Mouse (Mus musculus) hindbrain, embryonic 15.5 days (tissue): ENCODE measurements around the gene Socs1. TPM values are rescaled to one million over a fixed set of nuclear protein-coding genes. Genes with fewer than 3 reads are reported as not detected.

Source experiments
- ATAC-seq: fragments of 200-750 bp; cut with Nextera tagmentation; 2 replicates; pipeline ENCODE4 v1.8.0; 2017; ENCODE audit warnings: low read depth, moderate number of reproducible peaks, moderate TSS enrichment; ENCODE audit not compliant: low FRiP score
- H3K27ac ChIP-seq: fragments of 300-500 bp; sonication (generic); replicated peaks from 2 replicates; pipeline ENCODE4 v1.5.1; 2015; ENCODE audit warnings: mild to moderate bottlenecking, inconsistent platforms
- H3K27me3 ChIP-seq: fragments of 300-500 bp; sonication (generic); 2 replicates; pipeline ENCODE4 v1.6.1; 2015; ENCODE audit warnings: control low read depth, inconsistent platforms
- H3K36me3 ChIP-seq: fragments of 300-500 bp; sonication (generic); 2 replicates; pipeline ENCODE4 v1.6.1; 2015; ENCODE audit warnings: control low read depth, inconsistent platforms
- H3K4me1 ChIP-seq: fragments of 300-500 bp; sonication (generic); replicated peaks from 2 replicates; pipeline ENCODE4 v1.6.1; 2015; ENCODE audit warnings: control low read depth, inconsistent platforms
- H3K4me2 ChIP-seq: fragments of 300-500 bp; sonication (generic); 2 replicates; pipeline ENCODE4 v1.6.1; 2015; ENCODE audit warnings: moderate library complexity, mild to moderate bottlenecking, inconsistent platforms
- H3K4me3 ChIP-seq: fragments of 300-500 bp; sonication (generic); 2 replicates; pipeline ENCODE4 v1.5.1; 2015; ENCODE audit warnings: mild to moderate bottlenecking, inconsistent platforms
- H3K9ac ChIP-seq: fragments of 300-500 bp; sonication (generic); 2 replicates; pipeline ENCODE4 v1.6.1; 2015; ENCODE audit warnings: inconsistent platforms
- H3K9me3 ChIP-seq: fragments of 300-500 bp; sonication (generic); 2 replicates; pipeline ENCODE4 v1.6.1; 2016; ENCODE audit warnings: control low read depth, inconsistent platforms
- WGBS: fragments of 180-500 bp; shearing (Covaris S2); methylation state at CpG from one replicate; pipeline ENCODE4 v1.1.7; 2015; 5-methylcytosine and 5-hydroxymethylcytosine counted together
- polyA plus RNA-seq: library from polyadenylated mRNA; unstranded; fragments of >200 nt; fragmentation: Nextera tagmentation; extraction: Ambion mirVana; gene quantifications from 2 replicates; pipeline ENCODE4 v1.2.1, GENCODE M21; 2015

Socs1 gene
- polyA plus RNA-seq, 1 experiment from 2014 or later = 5.4 TPM

DNA sequence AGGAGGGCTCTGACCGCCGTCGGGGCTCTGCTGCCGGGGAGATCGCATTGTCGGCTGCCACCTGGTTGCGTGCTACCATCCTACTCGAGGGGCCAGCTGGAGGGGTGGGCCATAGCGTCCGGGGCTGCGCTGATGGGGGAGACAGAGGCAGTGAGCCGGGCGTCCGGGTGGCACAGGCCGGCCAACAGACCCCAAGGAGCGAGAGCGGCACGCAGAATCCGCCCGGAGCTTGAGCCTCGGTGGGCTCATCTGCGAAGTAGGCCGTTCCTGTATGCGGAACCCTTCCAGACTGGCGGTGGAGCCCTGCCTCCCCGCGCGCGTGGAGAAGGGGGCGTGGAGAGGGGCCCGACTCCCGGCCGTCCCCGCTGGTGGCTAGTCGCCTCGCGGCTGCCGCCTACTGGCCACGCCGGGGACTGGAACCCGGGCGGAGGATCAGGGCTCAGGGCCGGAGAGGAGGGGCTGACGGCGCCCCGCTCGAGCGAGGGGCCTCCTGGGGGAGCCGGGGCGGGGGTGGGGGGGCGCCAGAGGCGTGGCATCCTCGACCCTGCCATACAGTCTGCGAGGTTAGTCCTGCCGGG, 454 bp downstream of the Socs1 start:
- no peaks in the 10 kb centered on the region for H3K9me3 ChIP-seq
- ATAC-seq = peak; percentile 90
- H3K4me3 ChIP-seq = peak overlapping the region; percentile 70
- under 1% methylated on average over 54 of the region's 55 CpGs for WGBS
- H3K27me3 ChIP-seq = no peaks in the 10 kb centered on the region
- H3K4me2 ChIP-seq = peak overlapping the region; percentile 90
- H3K9ac ChIP-seq = peak overlapping the region; percentile 51
- H3K27ac ChIP-seq = peak overlapping the region; percentile 95
- no peaks in the 10 kb centered on the region for H3K36me3 ChIP-seq
- peaks cover 28% of the 10 kb centered on the region for H3K4me1 ChIP-seq

DNA sequence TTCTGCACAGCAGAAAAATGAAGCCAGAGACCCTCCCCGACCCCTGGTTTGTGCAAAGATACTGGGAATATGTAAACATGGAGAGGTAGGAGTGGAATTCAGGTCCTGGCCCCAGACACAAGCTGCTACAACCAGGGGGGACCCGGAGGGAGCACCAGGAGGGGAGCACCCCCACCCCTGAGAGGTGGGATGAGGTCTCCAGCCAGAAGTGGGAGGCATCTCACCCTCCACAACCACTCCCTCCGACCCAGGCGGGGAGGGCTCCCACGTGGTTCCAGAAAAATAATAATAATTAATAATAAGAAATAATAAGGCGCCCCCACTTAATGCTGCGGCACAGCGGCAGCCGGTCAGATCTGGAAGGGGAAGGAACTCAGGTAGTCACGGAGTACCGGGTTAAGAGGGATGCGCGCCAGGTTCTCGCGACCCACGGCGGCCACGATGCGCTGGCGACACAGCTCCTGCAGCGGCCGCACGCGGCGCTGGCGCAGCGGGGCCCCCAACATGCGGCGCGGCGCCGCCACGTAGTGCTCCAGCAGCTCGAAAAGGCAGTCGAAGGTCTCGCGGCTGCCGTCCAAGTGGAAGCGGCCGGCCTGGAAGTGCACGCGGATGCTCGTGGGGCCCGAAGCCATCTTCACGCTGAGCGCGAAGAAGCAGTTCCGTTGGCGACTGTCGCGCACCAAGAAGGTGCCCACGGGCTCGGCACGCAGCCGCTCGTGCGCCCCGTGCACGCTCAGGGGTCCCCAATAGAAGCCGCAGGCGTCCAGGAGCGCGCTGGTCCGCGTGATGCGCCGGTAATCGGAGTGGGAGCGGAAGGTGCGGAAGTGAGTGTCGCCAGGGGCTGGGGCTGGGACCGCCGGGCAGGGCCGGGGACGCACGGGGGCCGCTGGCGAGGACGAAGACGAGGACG, 1.2 kb downstream of the Socs1 start:
- 3% methylated on average over 81 of the region's 81 CpGs for WGBS
- peaks cover 28% of the 10 kb centered on the region for H3K4me1 ChIP-seq
- no peaks in the 10 kb centered on the region for H3K27me3 ChIP-seq
- H3K9ac ChIP-seq = peak overlapping the region; percentile 51
- peak overlapping the region; percentile 95 for H3K27ac ChIP-seq
- peak overlapping the region; percentile 70 for H3K4me3 ChIP-seq
- ATAC-seq = no peak
- no peaks in the 10 kb centered on the region for H3K36me3 ChIP-seq
- H3K4me2 ChIP-seq = peak overlapping the region; percentile 90
- no peaks in the 10 kb centered on the region for H3K9me3 ChIP-seq

DNA sequence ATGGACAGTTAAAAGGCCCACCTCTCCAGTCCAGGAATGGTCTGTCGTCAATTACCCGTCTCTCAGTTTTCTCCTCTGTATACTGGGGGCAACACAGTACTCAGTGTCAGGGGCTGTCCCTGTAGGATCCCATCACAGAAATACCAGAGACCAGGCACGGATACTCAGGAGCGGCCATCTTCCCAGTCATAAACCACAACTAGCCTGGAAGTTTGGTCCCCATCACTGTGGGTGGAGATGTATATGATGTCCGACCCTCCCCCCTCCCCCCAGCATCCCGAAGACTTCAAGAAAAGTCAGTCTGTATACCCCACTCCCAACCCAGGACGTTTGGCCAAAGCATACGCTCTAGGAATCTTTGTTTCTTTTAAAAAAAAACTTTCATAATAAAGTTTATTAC, 1.9 kb downstream of the Socs1 start:
- no peaks in the 10 kb centered on the region for H3K9me3 ChIP-seq
- peak overlapping the region; percentile 70 for H3K4me3 ChIP-seq
- peaks cover 28% of the 10 kb centered on the region for H3K4me1 ChIP-seq
- no peak for ATAC-seq
- 74% methylated on average over 8 of the region's 8 CpGs for WGBS
- H3K27me3 ChIP-seq = no peaks in the 10 kb centered on the region
- H3K27ac ChIP-seq = no peak overlapping the region
- H3K9ac ChIP-seq = no peak overlapping the region; the same call in 1 of the 2 replicates
- no peaks in the 10 kb centered on the region for H3K36me3 ChIP-seq
- H3K4me2 ChIP-seq = peak overlapping the region; percentile 90

DNA sequence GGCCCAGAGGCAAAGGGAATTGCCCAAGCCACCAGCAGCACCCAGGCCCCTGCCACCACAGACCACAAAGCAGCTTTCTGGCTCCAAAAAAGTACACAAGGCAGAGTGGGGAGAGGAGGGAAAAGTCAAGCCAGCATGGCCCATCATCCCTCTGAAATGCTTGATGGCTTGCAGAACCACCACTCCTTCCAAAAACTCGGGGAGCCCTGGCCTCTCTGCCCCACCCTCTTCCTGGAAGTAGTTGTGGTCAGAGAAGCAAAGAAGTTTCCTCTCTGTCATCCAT, 2.2 kb downstream of the Socs1 start:
- no peaks in the 10 kb centered on the region for H3K9me3 ChIP-seq
- H3K4me1 ChIP-seq = peaks cover 28% of the 10 kb centered on the region
- no peak for ATAC-seq
- peak overlapping the region; percentile 70; the same call in 1 of the 2 replicates for H3K4me3 ChIP-seq
- WGBS = 50% methylated on average over 1 of the region's 1 CpGs
- H3K36me3 ChIP-seq = no peaks in the 10 kb centered on the region
- no peak overlapping the region for H3K27ac ChIP-seq
- H3K27me3 ChIP-seq = no peaks in the 10 kb centered on the region
- peak overlapping the region; percentile 90 for H3K4me2 ChIP-seq
- H3K9ac ChIP-seq = no peak overlapping the region

DNA sequence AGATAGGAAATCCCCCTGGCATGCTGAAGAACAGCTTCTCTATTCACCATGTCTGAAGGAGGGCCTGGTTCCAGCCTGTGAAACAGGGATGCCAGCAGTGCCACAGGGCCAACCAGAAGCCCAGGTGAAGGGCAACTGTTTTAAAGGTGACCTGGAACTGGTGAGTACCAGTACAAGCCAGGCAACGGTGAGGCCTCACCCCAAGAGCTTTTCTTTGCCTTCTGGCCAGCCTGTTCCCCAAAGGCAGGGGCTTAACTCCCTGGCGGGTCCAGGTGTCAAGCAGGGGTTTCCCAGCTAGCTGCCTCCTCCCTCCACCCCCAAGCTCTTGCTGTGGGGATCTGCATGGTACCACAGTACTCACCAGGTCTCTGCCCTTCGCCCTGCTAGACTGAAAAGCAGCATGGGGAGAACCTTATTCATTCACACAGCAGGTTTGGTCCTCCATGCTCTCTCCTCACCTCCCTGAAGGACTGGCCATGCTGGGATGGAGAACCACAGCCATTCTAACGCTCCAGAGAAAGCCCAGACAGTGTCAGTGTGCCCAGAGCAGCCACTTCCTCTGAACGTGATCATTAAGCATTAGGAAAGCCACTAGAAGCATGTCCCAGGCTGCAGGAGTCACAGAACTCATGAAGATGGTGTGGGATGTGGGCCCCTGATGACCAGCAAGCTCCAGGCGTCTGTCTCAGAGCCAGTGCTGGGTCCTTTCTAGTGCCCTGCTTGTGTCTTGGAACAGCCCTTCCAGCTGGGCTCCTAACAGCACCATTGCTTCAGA, 2.8 kb downstream of the Socs1 start:
- Histone ChIP-seq H3K9me3 (no peaks in the 10 kb centered on the region), H3K36me3 (no peaks in the 10 kb centered on the region), H3K4me2 (peak overlapping the region; percentile 90), H3K9ac (0 out of 2 replicates have a peak overlapping the region, but pooled peaks have one; percentile 2), H3K27ac (no peak overlapping the region), H3K27me3 (no peaks in the 10 kb centered on the region), H3K4me1 (peaks cover 28% of the 10 kb centered on the region), H3K4me3 (0 out of 2 replicates have a peak overlapping the region, but pooled peaks have one; percentile 70)
- 43% methylated on average over 6 of the region's 6 CpGs for whole genome bisulfite sequencing
- ATAC-seq = no peak

DNA sequence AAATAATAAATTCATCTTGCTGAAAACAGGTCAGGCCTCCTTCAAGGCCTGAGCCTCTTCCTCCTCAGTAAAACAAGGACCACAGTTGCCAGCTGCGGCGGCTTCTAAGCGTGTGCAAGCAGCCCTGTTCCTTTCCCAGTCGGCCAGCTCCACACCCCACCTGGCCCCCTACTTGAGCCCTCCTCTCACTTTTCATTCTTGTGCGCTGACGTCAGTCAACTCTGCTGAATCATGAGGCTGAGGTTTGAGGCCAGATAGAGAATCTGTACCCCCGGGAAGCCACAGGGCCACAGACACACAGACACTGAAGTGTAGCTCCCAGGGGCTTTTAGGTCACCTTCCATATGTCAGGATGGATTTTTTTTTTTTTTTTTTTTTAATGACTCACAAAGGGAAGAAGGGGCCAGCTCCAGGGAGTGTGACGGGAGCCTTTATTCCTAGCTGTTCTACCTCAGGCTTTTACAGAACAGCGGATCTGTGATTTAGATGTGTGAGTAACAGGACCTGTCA, 3.4 kb downstream of the Socs1 start:
- no peak for ATAC-seq
- H3K9me3 ChIP-seq = no peaks in the 10 kb centered on the region
- H3K4me1 ChIP-seq = peaks cover 28% of the 10 kb centered on the region
- H3K4me3 ChIP-seq = no peak overlapping the region
- 51% methylated on average over 9 of the region's 9 CpGs for WGBS
- H3K27ac ChIP-seq = no peak overlapping the region
- no peaks in the 10 kb centered on the region for H3K36me3 ChIP-seq
- no peaks in the 10 kb centered on the region for H3K27me3 ChIP-seq
- H3K9ac ChIP-seq = 0 out of 2 replicates have a peak overlapping the region, but pooled peaks have one; percentile 2
- peak overlapping the region; percentile 90; the same call in 1 of the 2 replicates for H3K4me2 ChIP-seq

DNA sequence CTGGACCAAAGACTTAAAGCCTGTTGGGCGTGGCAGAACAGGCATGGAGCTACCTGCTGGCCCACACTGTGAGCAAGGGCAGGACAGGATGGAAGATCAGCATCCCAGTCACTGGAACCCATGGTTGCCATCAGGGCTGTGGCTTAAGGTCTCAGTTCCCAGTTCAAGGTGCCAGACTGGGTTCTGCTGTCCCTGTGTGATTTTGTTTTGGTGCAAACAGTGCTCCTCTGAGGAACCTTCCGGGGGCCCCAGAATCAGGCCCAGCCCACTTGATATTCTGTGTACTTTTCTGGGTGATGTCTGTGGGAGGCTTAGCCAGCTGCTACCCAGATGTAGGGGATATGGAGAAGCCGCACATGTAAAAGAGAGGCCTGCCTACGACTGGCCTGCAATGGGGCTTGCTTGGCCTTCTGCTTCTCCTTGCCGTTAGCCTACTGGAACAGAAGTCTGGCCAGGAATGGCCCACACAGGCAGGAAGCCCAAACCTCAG, 4.7 kb downstream of the Socs1 start:
- ATAC-seq = no peak
- 85% methylated on average over 5 of the region's 5 CpGs for WGBS
- no peak overlapping the region for H3K9ac ChIP-seq
- no peaks in the 10 kb centered on the region for H3K27me3 ChIP-seq
- H3K9me3 ChIP-seq = no peaks in the 10 kb centered on the region
- no peak overlapping the region for H3K27ac ChIP-seq
- H3K4me1 ChIP-seq = peaks cover 22% of the 10 kb centered on the region
- H3K4me2 ChIP-seq = no peak overlapping the region
- H3K4me3 ChIP-seq = no peak overlapping the region
- H3K36me3 ChIP-seq = no peaks in the 10 kb centered on the region

DNA sequence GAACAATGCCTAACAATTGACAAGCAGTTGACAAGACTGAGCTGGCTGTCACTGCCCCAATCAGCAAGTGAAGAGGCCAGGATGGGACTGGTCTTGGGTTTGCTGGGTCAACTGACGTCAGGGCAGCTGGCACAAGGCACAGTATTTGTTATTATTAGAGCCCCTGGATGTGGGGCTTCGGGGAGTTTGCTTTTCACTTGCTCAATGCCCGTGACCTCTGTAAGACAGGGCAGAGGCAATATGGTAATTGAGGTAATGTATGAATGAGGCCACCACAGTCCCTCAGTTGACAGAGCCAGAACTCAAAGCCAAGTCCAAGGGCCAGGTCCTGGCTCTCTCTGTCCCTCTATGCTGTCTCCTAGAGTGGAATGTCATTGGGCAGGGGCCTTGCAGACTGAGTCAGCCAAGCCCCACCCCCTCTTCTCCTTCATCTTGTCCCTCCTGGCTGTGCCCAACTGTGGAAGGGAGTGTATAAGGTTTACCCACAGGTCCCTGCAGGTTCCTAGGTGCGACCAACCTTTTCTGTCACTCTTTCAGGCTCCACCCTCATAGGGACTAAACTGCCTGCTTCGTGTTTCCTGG, 7.7 kb downstream of the Socs1 start:
- H3K27ac ChIP-seq = no peak overlapping the region
- no peaks in the 10 kb centered on the region for H3K9me3 ChIP-seq
- no peaks in the 10 kb centered on the region for H3K27me3 ChIP-seq
- H3K4me3 ChIP-seq = no peak overlapping the region
- peaks cover 4% of the 10 kb centered on the region for H3K4me1 ChIP-seq
- no peak overlapping the region for H3K9ac ChIP-seq
- ATAC-seq = no peak
- 61% methylated on average over 5 of the region's 5 CpGs for WGBS
- H3K36me3 ChIP-seq = no peaks in the 10 kb centered on the region
- H3K4me2 ChIP-seq = no peak overlapping the region

DNA sequence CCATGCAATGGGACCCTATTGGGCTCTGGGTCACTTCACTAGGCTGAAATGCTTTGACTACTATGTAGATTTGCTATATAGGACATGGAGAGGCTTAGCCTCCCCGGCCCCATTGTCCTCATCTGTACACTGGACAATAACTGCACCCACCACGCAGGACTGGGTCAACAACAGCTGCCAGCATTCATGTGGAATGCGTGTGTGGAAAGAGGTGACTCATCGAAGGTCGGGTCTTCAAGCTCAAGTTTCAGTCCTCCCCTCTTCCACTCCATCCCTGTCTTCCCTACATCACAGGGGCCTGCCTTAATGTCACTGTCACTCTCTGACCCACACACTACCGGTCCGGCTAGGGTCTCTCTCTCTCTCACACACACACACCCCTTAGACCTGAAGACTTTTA, 9.0 kb downstream of the Socs1 start:
- ATAC-seq = no peak
- H3K27ac ChIP-seq = no peak overlapping the region
- H3K9ac ChIP-seq = no peak overlapping the region
- H3K4me1 ChIP-seq = no peaks in the 10 kb centered on the region
- 75% methylated on average over 7 of the region's 7 CpGs for whole genome bisulfite sequencing
- H3K36me3 ChIP-seq = no peaks in the 10 kb centered on the region
- H3K27me3 ChIP-seq = no peaks in the 10 kb centered on the region
- no peak overlapping the region for H3K4me2 ChIP-seq
- no peak overlapping the region for H3K4me3 ChIP-seq
- H3K9me3 ChIP-seq = no peaks in the 10 kb centered on the region

DNA sequence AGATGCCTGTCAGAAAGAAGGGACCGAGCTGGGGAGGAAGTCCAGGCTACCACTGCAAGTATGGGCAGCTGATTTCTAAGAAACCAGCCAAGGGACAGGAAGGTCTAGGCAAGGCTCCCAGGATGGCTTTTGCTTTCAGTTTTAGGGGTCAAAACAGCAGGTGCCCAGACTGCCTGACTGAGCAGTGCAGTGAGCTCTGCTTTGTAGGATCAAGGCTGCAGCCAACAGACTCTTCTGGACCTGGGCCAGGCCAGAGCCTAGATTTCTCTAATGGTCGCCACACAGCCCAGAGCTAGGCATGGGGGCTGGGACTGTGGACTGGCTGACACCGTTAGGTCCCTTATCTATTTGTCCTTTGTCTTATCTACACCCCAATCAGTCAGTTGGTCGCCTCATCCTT, 10.6 kb downstream of the Socs1 start:
- 66% methylated on average over 4 of the region's 4 CpGs for whole genome bisulfite sequencing
- H3K4me3 ChIP-seq = no peak overlapping the region
- no peaks in the 10 kb centered on the region for H3K4me1 ChIP-seq
- H3K9me3 ChIP-seq = no peaks in the 10 kb centered on the region
- no peak overlapping the region for H3K27ac ChIP-seq
- H3K27me3 ChIP-seq = no peaks in the 10 kb centered on the region
- H3K9ac ChIP-seq = no peak overlapping the region
- no peak overlapping the region for H3K4me2 ChIP-seq
- ATAC-seq = no peak
- no peaks in the 10 kb centered on the region for H3K36me3 ChIP-seq

DNA sequence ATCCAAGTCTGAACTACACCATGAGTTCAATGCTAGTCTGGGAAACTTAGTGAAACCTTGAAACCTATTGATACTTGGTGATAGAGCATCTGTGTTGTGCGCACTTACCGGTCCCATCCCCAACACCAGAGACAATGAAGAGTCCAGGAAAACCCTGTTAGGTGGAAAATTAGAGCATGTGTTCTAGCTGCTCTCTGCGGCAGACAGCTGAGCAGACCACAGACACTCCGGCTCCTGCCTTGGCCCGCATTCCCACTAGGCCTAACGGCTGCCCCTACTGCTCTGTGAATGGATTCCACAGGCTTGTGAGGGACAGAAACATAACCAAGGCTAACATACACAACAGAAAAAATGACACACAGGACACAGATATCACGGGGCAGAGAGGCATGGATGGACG, 11.8 kb downstream of the Socs1 start:
- WGBS = 83% methylated on average over 8 of the region's 8 CpGs
- no peaks in the 10 kb centered on the region for H3K27me3 ChIP-seq
- H3K27ac ChIP-seq = no peak overlapping the region
- no peak overlapping the region for H3K4me2 ChIP-seq
- no peak overlapping the region for H3K9ac ChIP-seq
- no peak for ATAC-seq
- H3K9me3 ChIP-seq = no peaks in the 10 kb centered on the region
- no peak overlapping the region for H3K4me3 ChIP-seq
- no peaks in the 10 kb centered on the region for H3K4me1 ChIP-seq
- H3K36me3 ChIP-seq = no peaks in the 10 kb centered on the region
